17 mouse cellular contexts compared by ENCODE assay signal in the genomic region with DNA sequence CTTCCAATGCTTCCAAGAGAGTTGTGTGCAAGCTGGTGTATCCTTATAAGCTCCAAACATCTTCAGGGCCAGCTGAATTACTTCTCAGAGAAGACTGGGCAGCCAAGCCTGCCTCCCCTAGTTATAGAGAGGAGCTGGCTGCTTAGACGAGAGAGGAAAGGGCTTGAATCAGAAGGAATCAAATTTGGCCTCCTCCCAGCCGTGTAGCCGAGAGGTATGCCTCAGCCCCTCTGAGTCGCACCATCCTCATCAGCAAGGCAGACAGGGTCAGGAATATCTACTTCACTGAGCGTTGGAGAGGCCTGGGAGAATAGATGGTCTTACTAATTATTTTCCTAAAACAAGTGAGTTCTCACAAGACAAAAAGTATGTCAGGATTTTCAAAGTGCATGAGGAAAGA.
"Had no signal": no experiment of that assay in that cellular context is flagged by ENCODE, and none has a peak within 500 bp of the region (broad histone marks: within the 10 kb centered on the region; RNA-seq: fewer than 3 reads in every experiment).

No protein-coding gene starts in this region.

- H3K9ac ChIP-seq: limb, embryonic 13.5 days; liver, embryonic 12.5 days; liver, embryonic 15.5 days; midbrain, embryonic 13.5 days had no signal

- DNase-seq: kidney, adult 2 months; kidney, postnatal 25 days; layer of hippocampus, adult 9-11 months; liver; lung, postnatal 14 days; right cerebral cortex, postnatal 4 days; thymus, adult 18-20 months; thymus, postnatal 36 days had no signal

- H3K27me3 ChIP-seq: midbrain, embryonic 13.5 days had no signal

- H3K4me2 ChIP-seq: limb, embryonic 13.5 days; liver, embryonic 12.5 days; liver, embryonic 15.5 days; midbrain, embryonic 13.5 days had no signal

- H3K4me1 ChIP-seq: midbrain, embryonic 13.5 days had no signal

- H3K9me3 ChIP-seq: limb, embryonic 10.5 days; limb, embryonic 13.5 days; liver, embryonic 12.5 days; liver, embryonic 15.5 days; midbrain, embryonic 13.5 days had no signal

- ATAC-seq: intestine, postnatal 0 days; liver, embryonic 12.5 days; midbrain, embryonic 13.5 days had no signal

- H3K27ac ChIP-seq: kidney, postnatal 0 days; layer of hippocampus, adult 2 months; limb, embryonic 10.5 days; limb, embryonic 13.5 days; liver, embryonic 12.5 days; liver, embryonic 15.5 days; macrophage; midbrain, embryonic 13.5 days had no signal

- H3K4me3 ChIP-seq: layer of hippocampus, adult 2 months; limb, embryonic 10.5 days; limb, embryonic 13.5 days; liver, embryonic 12.5 days; liver, embryonic 15.5 days; midbrain, embryonic 13.5 days had no signal

- H3K36me3 ChIP-seq: limb, embryonic 10.5 days; limb, embryonic 13.5 days; liver, embryonic 12.5 days; liver, embryonic 15.5 days; midbrain, embryonic 13.5 days had no signal
